Mouse (Mus musculus): Measurements from ENCODE around the gene Ankrd33b.

- TF ChIP-seq CTCF (IDR thresholded peaks at IDR 0.05; ENCODE audit: extremely low read depth, insufficient read length, insufficient replicate concordance, low read depth, low read length), result no peak
- no peak for TF ChIP-seq POLR2A (IDR thresholded peaks at IDR 0.05; ENCODE audit: low read depth, low read length)
These were observed 98.0 kb downstream of the Ankrd33b start for GRCm38 (mm10) chr15:31269558-31269957.

Data from small intestine, adult 2 months (tissue).